Mouse (Mus musculus): ENCODE measurements around the gene Pglyrp2. TPM values are rescaled to one million over a fixed set of nuclear protein-coding genes. Genes with fewer than 3 reads are reported as not detected.

The Pglyrp2 gene
- polyA plus RNA-seq, 1 experiment from 2014 or later, result not detected

DNA sequence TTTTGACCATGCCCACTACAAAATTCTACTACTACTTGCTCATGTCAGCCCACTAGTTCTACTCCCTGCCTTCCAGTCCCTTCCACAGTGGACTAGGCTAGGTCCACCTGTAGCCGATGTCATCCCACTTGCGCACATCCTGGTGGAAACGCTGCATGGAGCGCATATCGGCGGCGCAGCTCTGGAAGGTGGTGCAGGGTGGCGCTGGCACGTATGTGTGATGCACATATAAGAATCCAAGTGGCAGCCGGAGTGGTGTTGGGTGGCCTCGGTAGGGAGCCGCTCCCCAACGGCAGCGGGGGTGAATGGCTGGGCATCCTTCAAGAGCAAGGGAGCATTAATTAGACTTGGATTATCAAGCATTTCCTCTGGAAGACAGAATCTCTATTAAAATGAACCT is 7.2 kb downstream of the Pglyrp2 start:
- no peak overlapping the region for H3K4me2 ChIP-seq (replicated peaks)
- no peak overlapping the region for H3K27ac ChIP-seq
- 95% methylated on average over 14 of the region's 14 CpGs for WGBS
- DNase-seq (ENCODE audit: low spot score) (no peak), ATAC-seq (ENCODE audit: low FRiP score) (no peak)
- H3K4me1 ChIP-seq (replicated peaks; ENCODE audit: control insufficient read depth, insufficient read depth, low read length), result no peaks in the 10 kb centered on the region
- no peaks in the 10 kb centered on the region for H3K36me3 ChIP-seq (replicated peaks; ENCODE audit: control insufficient read depth, insufficient read depth)
- H3K4me3 ChIP-seq (replicated peaks; ENCODE audit: low read length), result no peak overlapping the region
- no peaks in the 10 kb centered on the region for H3K9me3 ChIP-seq (ENCODE audit: control insufficient read depth, low read length)
- H3K27me3 ChIP-seq (ENCODE audit: control insufficient read depth, insufficient read depth, low read length), result peaks cover 16% of the 10 kb centered on the region; the same call in 1 of the 2 replicates
- no peak overlapping the region for H3K9ac ChIP-seq

DNA sequence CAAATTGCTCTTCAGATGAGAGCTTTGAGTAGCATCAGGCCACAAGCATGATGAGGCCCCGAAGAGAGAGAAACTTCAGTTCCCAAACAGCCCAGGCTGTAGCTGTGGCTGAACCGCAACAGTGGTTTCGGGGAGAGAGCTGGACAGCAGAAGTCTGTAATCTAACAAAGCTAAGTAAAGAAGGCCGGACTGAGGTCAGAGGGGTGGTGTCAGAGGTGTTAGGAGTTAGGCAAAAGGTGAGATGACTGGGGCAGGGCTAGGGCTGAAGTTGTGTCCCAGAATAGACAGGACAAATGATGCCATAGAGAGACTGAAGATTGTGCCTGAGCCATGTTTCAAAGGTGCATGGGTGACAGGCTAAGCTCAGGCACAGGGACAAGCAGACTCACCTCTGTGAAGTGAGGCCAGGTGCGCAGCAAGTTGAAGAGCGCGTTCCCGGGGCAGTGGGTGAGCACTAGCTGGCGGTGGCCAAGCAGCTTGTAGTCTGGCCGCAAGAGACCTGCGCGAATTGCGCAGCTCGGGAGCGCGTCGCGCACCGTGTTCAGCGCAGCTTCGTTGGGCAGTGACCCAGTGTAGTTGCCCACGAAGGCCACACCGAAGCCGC is 8.4 kb downstream of the Pglyrp2 start:
- Histone ChIP-seq H3K9me3 (ENCODE audit: control insufficient read depth, low read length) (no peaks in the 10 kb centered on the region), H3K36me3 (replicated peaks; ENCODE audit: control insufficient read depth, insufficient read depth) (no peaks in the 10 kb centered on the region)
- no peak for ATAC-seq (ENCODE audit: low FRiP score)

DNA sequence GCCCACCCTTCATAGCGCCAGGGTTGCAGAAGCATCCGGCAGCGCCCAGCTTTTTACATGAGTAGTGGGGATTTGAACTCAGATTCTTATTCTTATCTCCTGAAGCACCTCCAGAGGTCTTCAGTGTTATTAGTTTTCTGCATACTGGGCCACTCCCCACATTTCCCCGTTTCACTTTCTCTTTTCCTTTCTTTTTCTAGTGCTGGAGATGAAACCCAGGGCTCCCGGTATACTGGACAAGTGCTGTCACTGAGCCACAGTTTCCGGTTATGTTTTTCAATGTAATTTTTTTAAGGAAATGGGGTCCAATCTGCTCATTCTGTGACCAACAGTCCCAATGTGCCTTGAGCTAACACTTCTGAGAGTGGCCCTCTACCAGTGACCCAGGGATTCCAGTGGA is 12.1 kb downstream of the Pglyrp2 start:
- Histone ChIP-seq H3K9ac (no peak overlapping the region), H3K36me3 (replicated peaks; ENCODE audit: control insufficient read depth, insufficient read depth) (no peaks in the 10 kb centered on the region), H3K4me3 (replicated peaks; ENCODE audit: low read length) (no peak overlapping the region), H3K27ac (no peak overlapping the region), H3K9me3 (ENCODE audit: control insufficient read depth, low read length) (no peaks in the 10 kb centered on the region), H3K4me2 (replicated peaks) (no peak overlapping the region), H3K27me3 (ENCODE audit: control insufficient read depth, insufficient read depth, low read length) (peaks cover 15% of the 10 kb centered on the region; the same call in 1 of the 2 replicates), H3K4me1 (replicated peaks; ENCODE audit: control insufficient read depth, insufficient read depth, low read length) (no peaks in the 10 kb centered on the region)
- no peak for ATAC-seq (ENCODE audit: low FRiP score)
- WGBS, result 88% methylated on average over 6 of the region's 6 CpGs
- DNase-seq (ENCODE audit: low spot score), result no peak

More for the DNA sequence above, 8.4 kb downstream of the Pglyrp2 start:
- Histone ChIP-seq H3K27ac (no peak overlapping the region), H3K4me1 (replicated peaks; ENCODE audit: control insufficient read depth, insufficient read depth, low read length) (no peaks in the 10 kb centered on the region), H3K4me2 (replicated peaks) (no peak overlapping the region), H3K9ac (no peak overlapping the region), H3K27me3 (ENCODE audit: control insufficient read depth, insufficient read depth, low read length) (peaks cover 16% of the 10 kb centered on the region; the same call in 1 of the 2 replicates), H3K4me3 (replicated peaks; ENCODE audit: low read length) (no peak overlapping the region)
- WGBS, result 47% methylated on average over 24 of the region's 24 CpGs
- DNase-seq (ENCODE audit: low spot score), result no peak

DNA sequence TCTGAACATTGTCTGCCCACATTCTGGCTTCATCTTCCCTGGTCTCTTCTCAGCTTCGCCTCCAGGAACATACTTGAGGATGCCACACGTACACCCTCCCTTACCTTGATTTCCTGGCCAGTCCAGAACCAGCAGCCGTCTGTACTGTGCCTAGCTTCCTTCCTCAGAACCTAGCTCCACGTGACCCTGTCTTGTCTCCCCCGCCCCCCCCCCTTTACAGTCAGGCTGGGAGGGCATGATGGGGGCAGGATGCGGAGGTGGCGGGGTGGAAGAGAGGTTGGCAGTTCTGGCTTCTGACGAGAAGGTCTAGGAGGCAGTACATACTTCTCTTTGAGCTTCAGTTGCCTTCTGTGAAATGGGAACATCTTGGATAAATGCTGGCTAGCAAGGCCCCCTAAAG is 20.6 kb downstream of the Pglyrp2 start, which contains the start of gene Rasal3:
Rasal3 (minus strand) TSS at position 167 of the 400 bp plus-strand sequence.
- no peak for ATAC-seq (ENCODE audit: low FRiP score)
- H3K36me3 ChIP-seq (replicated peaks; ENCODE audit: control insufficient read depth, insufficient read depth), result no peaks in the 10 kb centered on the region
- H3K4me3 ChIP-seq (replicated peaks; ENCODE audit: low read length), result no peak within 1 kb of the TSS
- H3K27me3 ChIP-seq (ENCODE audit: control insufficient read depth, insufficient read depth, low read length), result peaks cover 11% of the 10 kb centered on the region
- H3K4me1 ChIP-seq (replicated peaks; ENCODE audit: control insufficient read depth, insufficient read depth, low read length), result no peaks in the 10 kb centered on the region
- H3K9me3 ChIP-seq (ENCODE audit: control insufficient read depth, low read length), result no peaks in the 10 kb centered on the region
- H3K27ac ChIP-seq, result no peak within 1 kb of the TSS
- no peak for DNase-seq (ENCODE audit: low spot score)
- 79% methylated on average over 8 of the region's 8 CpGs for WGBS
- H3K9ac ChIP-seq, result no peak within 1 kb of the TSS
- H3K4me2 ChIP-seq (replicated peaks), result no peak within 1 kb of the TSS

DNA sequence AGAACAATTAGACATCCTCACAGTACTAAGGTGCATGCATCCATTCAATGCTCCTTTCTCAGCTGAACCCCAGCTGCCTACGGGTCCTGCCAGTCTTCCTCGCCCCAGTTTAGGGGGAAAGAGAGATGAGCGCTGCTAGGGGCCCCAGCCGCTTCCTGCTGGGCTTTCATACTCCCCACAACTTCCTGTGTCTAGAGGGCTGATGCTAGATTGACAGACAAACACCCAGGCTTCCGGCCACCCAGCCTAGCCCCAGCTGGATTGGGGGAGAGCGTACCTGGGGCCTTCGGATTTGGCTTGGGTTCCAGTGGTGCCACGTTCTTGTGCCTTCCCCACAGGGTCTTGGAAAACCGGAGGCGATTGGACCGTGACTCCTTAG is 21.2 kb downstream of the Pglyrp2 start:
- no peaks in the 10 kb centered on the region for H3K36me3 ChIP-seq (replicated peaks; ENCODE audit: control insufficient read depth, insufficient read depth)
- no peak overlapping the region for H3K9ac ChIP-seq
- no peak overlapping the region for H3K4me3 ChIP-seq (replicated peaks; ENCODE audit: low read length)
- no peak overlapping the region for H3K4me2 ChIP-seq (replicated peaks)
- H3K27ac ChIP-seq, result no peak overlapping the region
- H3K27me3 ChIP-seq (ENCODE audit: control insufficient read depth, insufficient read depth, low read length), result peaks cover 17% of the 10 kb centered on the region
- H3K4me1 ChIP-seq (replicated peaks; ENCODE audit: control insufficient read depth, insufficient read depth, low read length), result no peaks in the 10 kb centered on the region
- H3K9me3 ChIP-seq (ENCODE audit: control insufficient read depth, low read length), result no peaks in the 10 kb centered on the region
- DNase-seq (ENCODE audit: low spot score) (no peak), ATAC-seq (ENCODE audit: low FRiP score) (no peak)
- WGBS, result 73% methylated on average over 11 of the region's 11 CpGs

DNA sequence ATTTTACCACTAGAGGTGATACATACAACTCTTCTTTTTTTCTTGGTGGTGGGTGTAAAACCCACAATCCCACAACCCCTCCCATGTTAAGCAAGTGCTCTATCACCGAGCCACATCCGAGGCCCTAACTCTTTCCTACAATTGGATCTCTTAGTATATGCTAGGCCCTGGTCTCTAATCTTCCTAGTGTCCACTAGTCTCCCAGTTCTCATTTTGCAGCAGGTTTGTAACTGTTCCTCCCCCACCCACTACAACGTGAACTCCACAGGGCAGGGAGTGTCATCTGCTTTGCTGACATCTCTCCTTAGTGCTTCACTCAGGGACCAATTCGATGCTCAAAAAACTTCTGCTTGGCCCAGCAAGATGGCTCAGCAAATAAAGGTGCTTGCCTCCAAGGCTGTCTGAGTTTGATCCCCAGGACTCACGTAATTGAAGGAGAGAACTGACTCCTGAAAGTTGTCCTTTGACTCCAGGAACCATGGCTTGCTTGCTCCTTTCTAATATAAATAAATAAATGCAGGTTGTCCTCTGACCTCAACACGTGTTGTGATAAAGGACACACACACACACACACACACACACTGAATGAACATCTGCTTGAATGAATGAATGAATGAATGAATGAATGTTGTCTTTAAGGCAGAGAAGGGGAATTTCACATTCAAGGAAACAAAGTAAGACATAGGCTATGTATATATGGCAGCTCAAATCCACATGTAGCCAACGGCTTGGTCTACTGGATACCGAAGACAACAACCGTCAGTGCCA is 21.8 kb downstream of the Pglyrp2 start:
- Histone ChIP-seq H3K9ac (no peak overlapping the region), H3K4me1 (replicated peaks; ENCODE audit: control insufficient read depth, insufficient read depth, low read length) (no peaks in the 10 kb centered on the region), H3K4me2 (replicated peaks) (no peak overlapping the region), H3K9me3 (ENCODE audit: control insufficient read depth, low read length) (no peaks in the 10 kb centered on the region), H3K4me3 (replicated peaks; ENCODE audit: low read length) (no peak overlapping the region), H3K27me3 (ENCODE audit: control insufficient read depth, insufficient read depth, low read length) (peaks cover 23% of the 10 kb centered on the region), H3K36me3 (replicated peaks; ENCODE audit: control insufficient read depth, insufficient read depth) (no peaks in the 10 kb centered on the region), H3K27ac (no peak overlapping the region)
- WGBS, result 78% methylated on average over 9 of the region's 9 CpGs
- DNase-seq (ENCODE audit: low spot score), result no peak
- no peak for ATAC-seq (ENCODE audit: low FRiP score)

DNA sequence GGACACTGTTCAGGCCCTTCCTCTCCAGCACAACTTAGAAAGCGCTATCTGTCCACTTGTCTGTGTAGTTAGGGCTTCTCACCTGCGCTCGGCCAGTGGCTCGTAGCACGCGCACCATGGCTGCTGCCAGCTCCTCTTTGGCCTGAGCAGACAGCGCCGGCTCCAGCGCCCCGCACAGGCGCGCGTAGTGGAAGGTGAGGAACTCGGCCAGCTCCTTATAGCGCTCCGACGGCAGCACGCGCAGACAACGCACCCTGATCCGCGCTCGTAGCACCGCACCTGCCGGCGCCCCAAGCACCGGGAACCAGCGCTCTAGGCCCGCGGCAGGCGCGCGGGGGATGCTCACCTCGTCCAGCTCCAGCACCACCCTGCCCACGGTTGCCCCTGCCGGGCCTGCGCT is 27.7 kb downstream of the Pglyrp2 start:
- Histone ChIP-seq H3K27ac (no peak overlapping the region), H3K4me3 (replicated peaks; ENCODE audit: low read length) (peak overlapping the region; percentile 5), H3K9ac (no peak overlapping the region), H3K36me3 (replicated peaks; ENCODE audit: control insufficient read depth, insufficient read depth) (no peaks in the 10 kb centered on the region), H3K4me1 (replicated peaks; ENCODE audit: control insufficient read depth, insufficient read depth, low read length) (no peaks in the 10 kb centered on the region), H3K9me3 (ENCODE audit: control insufficient read depth, low read length) (no peaks in the 10 kb centered on the region), H3K27me3 (ENCODE audit: control insufficient read depth, insufficient read depth, low read length) (peaks cover 82% of the 10 kb centered on the region), H3K4me2 (replicated peaks) (peak overlapping the region; percentile 34)
- ATAC-seq (ENCODE audit: low FRiP score), result no peak
- no peak for DNase-seq (ENCODE audit: low spot score)
- WGBS, result 6% methylated on average over 36 of the region's 37 CpGs

DNA sequence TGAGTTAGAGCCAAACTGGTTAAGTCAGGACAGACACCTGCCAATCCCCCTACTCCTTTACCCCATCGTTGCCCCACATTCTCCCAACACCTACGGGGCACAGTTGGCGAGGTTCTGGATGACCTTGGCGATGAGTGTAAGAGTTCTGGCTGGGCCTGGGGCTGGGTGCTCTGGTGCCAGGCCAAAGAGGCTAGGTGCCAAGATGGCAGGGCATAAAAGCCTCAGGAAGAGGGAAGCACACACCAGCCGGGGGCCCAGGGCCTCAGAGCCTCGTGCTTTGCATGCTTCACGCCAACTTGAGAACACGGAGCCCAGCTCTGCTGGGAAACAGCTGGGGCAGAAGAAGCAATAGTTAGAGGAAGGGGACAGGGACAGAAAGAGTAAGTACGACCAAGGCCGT is 30.0 kb downstream of the Pglyrp2 start:
- Histone ChIP-seq H3K9ac (no peak overlapping the region), H3K27ac (no peak overlapping the region), H3K27me3 (ENCODE audit: control insufficient read depth, insufficient read depth, low read length) (peaks cover 82% of the 10 kb centered on the region), H3K4me3 (replicated peaks; ENCODE audit: low read length) (no peak overlapping the region), H3K9me3 (ENCODE audit: control insufficient read depth, low read length) (no peaks in the 10 kb centered on the region), H3K36me3 (replicated peaks; ENCODE audit: control insufficient read depth, insufficient read depth) (no peaks in the 10 kb centered on the region), H3K4me2 (replicated peaks) (no peak overlapping the region), H3K4me1 (replicated peaks; ENCODE audit: control insufficient read depth, insufficient read depth, low read length) (no peaks in the 10 kb centered on the region)
- no peak for DNase-seq (ENCODE audit: low spot score)
- ATAC-seq (ENCODE audit: low FRiP score), result no peak
- 81% methylated on average over 10 of the region's 10 CpGs for WGBS

DNA sequence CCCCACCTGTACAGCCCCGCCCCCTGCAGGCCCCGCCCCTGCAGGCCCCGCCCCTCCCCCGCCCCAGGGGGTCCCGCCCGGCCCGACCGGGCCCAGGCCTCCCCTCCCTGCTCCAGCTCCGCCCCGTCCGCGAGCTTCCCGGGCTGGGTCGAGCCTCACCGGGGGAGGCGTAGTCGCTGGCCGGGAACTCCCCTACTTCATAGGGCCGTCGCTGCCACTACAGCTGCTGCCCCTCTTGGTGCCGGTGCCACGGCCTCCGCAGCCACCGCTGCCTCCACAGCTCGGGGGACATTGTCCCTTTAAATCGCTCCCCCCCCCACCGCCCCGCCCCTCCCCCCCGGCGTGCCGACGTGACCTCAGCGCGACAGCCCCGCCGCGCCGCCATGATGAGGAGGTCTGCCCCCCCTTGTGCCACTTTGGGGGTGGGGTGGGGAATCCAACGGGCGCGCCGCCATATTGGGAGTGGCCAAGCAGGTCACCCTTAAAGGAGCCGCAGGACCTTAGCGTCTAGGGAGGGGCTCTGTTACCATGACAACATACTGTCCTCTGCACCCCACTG is 34.8 kb downstream of the Pglyrp2 start, which contains the start of gene Wiz:
Wiz (minus strand) TSS at position 339 of the 559 bp plus-strand sequence.
- H3K9me3 ChIP-seq (ENCODE audit: control insufficient read depth, low read length), result no peaks in the 10 kb centered on the region
- H3K27me3 ChIP-seq (ENCODE audit: control insufficient read depth, insufficient read depth, low read length), result peaks cover 34% of the 10 kb centered on the region
- 2% methylated on average over 25 of the region's 44 CpGs for WGBS
- DNase-seq (ENCODE audit: low spot score) (peak; percentile 89), ATAC-seq (ENCODE audit: low FRiP score) (peak; percentile 88)
- peak within 1 kb of the TSS; percentile 90 for H3K9ac ChIP-seq
- H3K4me3 ChIP-seq (replicated peaks; ENCODE audit: low read length), result peak within 1 kb of the TSS; percentile 86
- peaks cover 29% of the 10 kb centered on the region for H3K36me3 ChIP-seq (replicated peaks; ENCODE audit: control insufficient read depth, insufficient read depth)
- peak within 1 kb of the TSS; percentile 81 for H3K27ac ChIP-seq
- peak within 1 kb of the TSS; percentile 88 for H3K4me2 ChIP-seq (replicated peaks)
- H3K4me1 ChIP-seq (replicated peaks; ENCODE audit: control insufficient read depth, insufficient read depth, low read length), result peaks cover 10% of the 10 kb centered on the region; the same call in 1 of the 2 replicates
